Mouse (Mus musculus) megakaryocyte, embryonic 14.5 days (primary cell): ENCODE results near the gene Antxr1.
"Not testable (repeated sequence)": the region's sequence is repeated elsewhere in the genome, so short reads cannot be mapped to it uniquely, and the experiment has no call there.

Experiments used
- FLI1 ChIP-seq: IDR thresholded peaks from 2 replicates; pipeline ENCODE4 v1.6.1; 2012; ENCODE audit warnings: low read length, inconsistent platforms, mixed read lengths
- GATA1 ChIP-seq: IDR thresholded peaks from 3 replicates; pipeline ENCODE4 v1.6.1; 2012; ENCODE audit warnings: mixed read lengths, low read length, inconsistent platforms, borderline replicate concordance

- not testable (repeated sequence) for TF ChIP-seq GATA1, FLI1
These were observed 242.0 kb downstream of the Antxr1 start for GRCm38 (mm10) chr6:87093631-87094030.
